Mouse (Mus musculus) cerebellum, adult 9-11 months (tissue): ENCODE data around the gene Kcnj9.

Source experiments
- DNase-seq: peaks from one replicate; pipeline ENCODE4 v3.0.0; 2022

The Kcnj9 gene

GRCm38 (mm10) chr1:172288900-172289616 is 40.1 kb downstream of the Kcnj9 start:
- no peak for DNase-seq

GRCm38 (mm10) chr1:172286740-172287139 is 42.4 kb downstream of the Kcnj9 start:
- DNase-seq: no peak

- DNase-seq: no peak
Measured at GRCm38 (mm10) chr1:172284221-172284620, 44.9 kb downstream of the Kcnj9 start.

- DNase-seq: no peak
Measured at GRCm38 (mm10) chr1:172283073-172283472, 46.0 kb downstream of the Kcnj9 start.

- no peak for DNase-seq
Measured at GRCm38 (mm10) chr1:172281522-172282254, 47.4 kb downstream of the Kcnj9 start.

- no peak for DNase-seq
Measured at GRCm38 (mm10) chr1:172279768-172280509, 49.2 kb downstream of the Kcnj9 start.

GRCm38 (mm10) chr1:172278328-172278727 is 50.8 kb downstream of the Kcnj9 start:
- DNase-seq: no peak

GRCm38 (mm10) chr1:172277172-172277571 is 51.9 kb downstream of the Kcnj9 start:
- no peak for DNase-seq

- DNase-seq: no peak
Measured at GRCm38 (mm10) chr1:172274547-172274946, 54.6 kb downstream of the Kcnj9 start.

GRCm38 (mm10) chr1:172274116-172274515 is 55.0 kb downstream of the Kcnj9 start:
- no peak for DNase-seq

GRCm38 (mm10) chr1:172273386-172273785 is 55.7 kb downstream of the Kcnj9 start:
- no peak for DNase-seq

- no peak for DNase-seq
Measured at GRCm38 (mm10) chr1:172271765-172272164, 57.4 kb downstream of the Kcnj9 start.

GRCm38 (mm10) chr1:172271208-172271607 is 57.9 kb downstream of the Kcnj9 start:
- no peak for DNase-seq
